Mouse (Mus musculus) forebrain, embryonic 10.5 days (tissue): Measurements from ENCODE around the gene Dcaf17. TPM values are rescaled to one million over a fixed set of nuclear protein-coding genes. Genes with fewer than 3 reads are reported as not detected.

Experiments used
- DNase-seq: peaks from one replicate; pipeline ENCODE4 v3.0.0-alpha.2; 2017; ENCODE audit warnings: low spot score; ENCODE audit errors: extremely low spot score
- H3K27ac ChIP-seq: fragments of 300-500 bp; sonication (generic); 2 replicates; pipeline ENCODE4 v1.5.1; 2016; ENCODE audit warnings: mild to moderate bottlenecking
- H3K27me3 ChIP-seq: fragments of 300-500 bp; sonication (generic); 2 replicates; pipeline ENCODE4 v1.6.1; 2016; ENCODE audit warnings: mild to moderate bottlenecking; ENCODE audit not compliant: poor library complexity, severe bottlenecking
- H3K36me3 ChIP-seq: fragments of 300-500 bp; sonication (generic); replicated peaks from 2 replicates; pipeline ENCODE4 v1.6.1; 2016; ENCODE audit warnings: mild to moderate bottlenecking, moderate library complexity
- H3K4me1 ChIP-seq: fragments of 300-500 bp; sonication (generic); 2 replicates; pipeline ENCODE4 v1.6.1; 2016
- H3K4me3 ChIP-seq: fragments of 300-500 bp; sonication (generic); 2 replicates; pipeline ENCODE4 v1.5.1; 2016; ENCODE audit warnings: mild to moderate bottlenecking, moderate library complexity
- H3K9me3 ChIP-seq: fragments of 300-500 bp; sonication (generic); 2 replicates; pipeline ENCODE4 v1.6.1; 2016; ENCODE audit warnings: mild to moderate bottlenecking, moderate library complexity
- WGBS: fragments of 180-500 bp; shearing (Covaris S2); methylation state at CpG from one replicate; pipeline ENCODE4 v1.1.7; 2016; 5-methylcytosine and 5-hydroxymethylcytosine counted together
- polyA plus RNA-seq: library from polyadenylated mRNA; unstranded; fragments of >200 nt; fragmentation: Nextera tagmentation; extraction: Ambion mirVana; gene quantifications from 2 replicates; pipeline ENCODE4 v1.2.1, GENCODE M21; 2016

Gene Dcaf17
- polyA plus RNA-seq, 1 experiment from 2014 or later, result 38.4 TPM

DNA sequence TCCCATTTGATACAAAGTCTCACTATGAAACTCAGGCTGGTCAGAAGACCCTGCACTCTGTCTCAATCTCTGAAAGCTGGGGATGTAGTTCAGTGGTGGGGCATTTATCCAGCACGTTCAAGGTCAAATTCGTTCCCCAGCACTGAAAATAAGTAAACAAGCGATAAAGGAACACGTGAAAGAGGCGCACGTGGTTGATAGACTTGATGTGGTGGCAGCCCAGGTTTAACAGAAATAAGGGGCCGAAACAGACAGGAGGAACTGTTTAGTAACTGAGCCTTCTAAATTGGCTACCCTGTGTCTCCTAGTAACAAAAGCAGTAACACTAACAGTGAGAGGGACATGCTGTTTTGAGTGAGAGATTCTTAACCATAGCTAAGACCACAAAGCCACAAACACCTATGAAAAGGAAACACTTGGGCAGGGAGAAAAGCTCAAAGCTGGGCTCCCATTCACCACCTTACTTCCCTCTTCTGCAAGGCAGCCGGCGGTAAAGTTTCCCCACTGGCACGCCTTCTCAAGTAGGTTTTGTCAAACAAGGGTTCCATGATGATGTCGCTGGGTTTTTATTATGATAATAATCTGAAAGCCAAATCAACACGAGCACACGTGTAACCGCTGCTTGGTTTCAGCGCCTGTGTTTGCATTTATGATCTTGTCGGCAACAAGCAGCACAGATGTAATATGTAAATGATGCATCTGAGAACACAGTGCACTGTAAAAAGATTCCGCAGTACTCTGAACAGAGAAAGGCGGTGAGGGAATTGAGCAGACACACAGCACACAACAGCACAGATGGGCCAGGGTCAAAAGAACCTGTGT, 22.9 kb upstream of the Dcaf17 start:
- H3K9me3 ChIP-seq, result no peaks in the 10 kb centered on the region
- WGBS, result 90% methylated on average over 18 of the region's 18 CpGs
- no peaks in the 10 kb centered on the region for H3K36me3 ChIP-seq
- H3K27ac ChIP-seq, result no peak overlapping the region
- peaks cover 14% of the 10 kb centered on the region for H3K4me1 ChIP-seq
- H3K4me3 ChIP-seq, result no peak overlapping the region
- no peak for DNase-seq
- no peaks in the 10 kb centered on the region for H3K27me3 ChIP-seq

DNA sequence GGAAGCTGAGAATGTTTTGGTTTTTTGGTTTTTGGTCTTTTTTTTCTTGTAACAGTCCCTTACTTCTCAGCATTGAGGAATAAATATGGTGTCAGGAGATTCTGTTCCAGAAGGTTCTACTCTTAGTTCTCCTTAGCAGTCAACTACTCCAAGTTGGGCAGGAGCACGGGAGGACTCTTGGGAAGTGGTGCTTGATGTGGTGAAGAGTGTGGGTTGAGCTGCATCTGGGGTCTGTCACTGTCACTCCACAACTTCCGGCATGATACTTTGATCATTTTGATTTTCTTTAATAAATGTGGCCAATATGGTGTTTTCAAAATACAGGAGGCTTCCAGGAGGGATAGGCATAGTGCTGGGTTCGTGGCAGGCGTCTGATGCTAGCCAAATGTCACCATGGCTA, 22.1 kb upstream of the Dcaf17 start:
- H3K4me3 ChIP-seq, result no peak overlapping the region
- WGBS, result 95% methylated on average over 4 of the region's 4 CpGs
- DNase-seq, result no peak

DNA sequence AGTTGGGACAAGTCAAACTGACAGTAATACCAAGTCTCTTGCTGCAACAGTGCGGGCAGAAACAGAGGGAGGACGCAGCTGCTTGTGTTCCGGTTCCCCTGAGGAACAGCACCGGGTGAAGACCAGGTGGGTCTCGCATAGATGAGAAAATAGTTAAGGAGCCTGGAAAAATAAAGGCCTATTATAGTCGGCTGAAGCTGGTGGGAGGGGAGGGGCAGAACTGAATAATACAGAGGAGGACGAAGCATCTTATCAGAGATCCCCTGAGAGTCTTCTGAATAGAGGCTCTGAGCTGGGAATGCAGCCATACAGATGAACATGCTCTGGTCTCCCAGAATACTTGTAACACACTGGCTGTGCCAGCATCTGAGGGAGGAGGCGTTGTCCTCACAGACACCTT, 21.1 kb upstream of the Dcaf17 start:
- H3K4me3 ChIP-seq, result no peak overlapping the region
- 71% methylated on average over 8 of the region's 8 CpGs for WGBS
- H3K36me3 ChIP-seq, result no peaks in the 10 kb centered on the region
- H3K27ac ChIP-seq, result peak overlapping the region; percentile 3; the same call in 1 of the 2 replicates
- H3K4me1 ChIP-seq, result peaks cover 14% of the 10 kb centered on the region
- DNase-seq, result no peak
- H3K27me3 ChIP-seq, result no peaks in the 10 kb centered on the region
- H3K9me3 ChIP-seq, result no peaks in the 10 kb centered on the region

More for the DNA sequence above, 22.1 kb upstream of the Dcaf17 start:
- Histone ChIP-seq H3K4me1 (peaks cover 14% of the 10 kb centered on the region), H3K9me3 (no peaks in the 10 kb centered on the region), H3K27me3 (no peaks in the 10 kb centered on the region), H3K27ac (no peak overlapping the region), H3K36me3 (no peaks in the 10 kb centered on the region)

DNA sequence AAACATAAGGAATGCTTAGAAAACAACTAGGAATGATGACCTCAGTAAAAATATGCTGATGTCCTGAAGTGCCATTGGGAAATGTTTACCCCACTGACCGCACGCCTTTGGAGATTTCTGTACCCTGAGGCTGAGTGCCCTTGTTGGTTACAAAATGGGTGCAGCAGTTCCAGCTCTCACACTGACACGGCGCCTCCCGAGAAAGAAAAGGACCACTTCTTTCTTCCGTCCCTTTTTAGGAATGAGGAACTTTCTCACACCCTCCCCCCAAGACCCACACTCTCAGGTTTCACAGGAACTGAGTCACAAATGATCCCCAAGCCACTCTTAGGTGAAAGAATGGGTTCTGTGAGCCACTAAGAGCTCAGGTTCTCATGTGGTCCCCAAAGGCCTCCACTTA, 17.7 kb upstream of the Dcaf17 start:
- no peak overlapping the region for H3K27ac ChIP-seq

DNA sequence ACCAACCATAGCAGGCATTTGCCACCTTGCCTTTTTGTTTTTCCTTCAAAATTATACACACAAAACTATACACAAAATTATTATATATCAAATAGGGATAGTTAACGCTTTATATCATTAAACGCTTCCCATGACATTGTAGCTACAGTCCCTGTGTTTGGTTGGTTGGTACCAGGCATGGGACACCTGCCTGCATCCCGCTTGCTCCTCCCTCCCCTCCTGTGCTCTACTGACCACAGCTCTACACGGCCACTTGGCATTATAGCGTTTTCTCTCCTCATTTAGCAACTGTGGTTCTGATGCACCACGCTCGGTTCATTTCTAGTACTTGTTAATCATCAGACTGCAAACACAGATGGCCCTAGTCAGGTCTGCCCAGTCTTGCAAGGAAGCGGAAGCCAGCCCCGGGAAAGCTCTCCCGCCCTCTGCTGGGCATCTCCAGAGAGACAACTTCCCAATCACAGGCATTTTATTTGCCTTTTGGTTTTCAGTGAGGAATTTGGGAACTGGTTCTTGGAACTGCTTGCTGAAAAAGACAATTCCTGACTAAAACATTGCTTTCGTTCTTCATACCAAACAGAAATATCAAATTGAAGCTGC, 15.5 kb upstream of the Dcaf17 start:
- Histone ChIP-seq H3K4me3 (no peak overlapping the region), H3K9me3 (no peaks in the 10 kb centered on the region), H3K36me3 (no peaks in the 10 kb centered on the region), H3K27me3 (no peaks in the 10 kb centered on the region), H3K4me1 (peaks cover 13% of the 10 kb centered on the region), H3K27ac (no peak overlapping the region)
- peak; percentile 66 for DNase-seq
- 58% methylated on average over 11 of the region's 11 CpGs for WGBS

More for the DNA sequence above, 17.7 kb upstream of the Dcaf17 start:
- H3K4me1 ChIP-seq, result peaks cover 22% of the 10 kb centered on the region
- no peak overlapping the region for H3K4me3 ChIP-seq
- 86% methylated on average over 6 of the region's 6 CpGs for WGBS
- no peaks in the 10 kb centered on the region for H3K27me3 ChIP-seq
- no peaks in the 10 kb centered on the region for H3K36me3 ChIP-seq
- no peaks in the 10 kb centered on the region for H3K9me3 ChIP-seq
- no peak for DNase-seq

DNA sequence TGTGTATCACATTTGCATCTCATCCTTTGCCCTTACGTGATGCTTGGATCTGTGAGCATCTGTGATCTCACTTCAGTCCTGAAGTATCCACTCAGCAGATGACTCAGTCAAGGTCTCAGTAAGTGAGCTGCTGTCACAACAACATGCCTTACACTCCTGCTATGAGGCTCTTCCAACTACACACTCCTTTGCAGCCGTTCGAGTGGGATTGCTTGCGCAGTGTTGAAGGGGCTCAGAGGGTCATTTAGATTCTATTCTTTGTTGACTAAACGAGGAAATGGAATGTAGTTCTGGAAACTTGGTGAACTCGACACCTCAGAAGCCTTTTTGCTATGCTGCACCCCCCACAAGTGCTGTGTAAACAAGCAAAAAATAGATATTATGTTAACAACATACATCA, 9.0 kb upstream of the Dcaf17 start:
- 86% methylated on average over 6 of the region's 6 CpGs for WGBS
- Histone ChIP-seq H3K9me3 (no peaks in the 10 kb centered on the region), H3K4me3 (no peak overlapping the region), H3K27ac (no peak overlapping the region), H3K4me1 (peaks cover 9% of the 10 kb centered on the region), H3K36me3 (no peaks in the 10 kb centered on the region), H3K27me3 (no peaks in the 10 kb centered on the region)
- no peak for DNase-seq

DNA sequence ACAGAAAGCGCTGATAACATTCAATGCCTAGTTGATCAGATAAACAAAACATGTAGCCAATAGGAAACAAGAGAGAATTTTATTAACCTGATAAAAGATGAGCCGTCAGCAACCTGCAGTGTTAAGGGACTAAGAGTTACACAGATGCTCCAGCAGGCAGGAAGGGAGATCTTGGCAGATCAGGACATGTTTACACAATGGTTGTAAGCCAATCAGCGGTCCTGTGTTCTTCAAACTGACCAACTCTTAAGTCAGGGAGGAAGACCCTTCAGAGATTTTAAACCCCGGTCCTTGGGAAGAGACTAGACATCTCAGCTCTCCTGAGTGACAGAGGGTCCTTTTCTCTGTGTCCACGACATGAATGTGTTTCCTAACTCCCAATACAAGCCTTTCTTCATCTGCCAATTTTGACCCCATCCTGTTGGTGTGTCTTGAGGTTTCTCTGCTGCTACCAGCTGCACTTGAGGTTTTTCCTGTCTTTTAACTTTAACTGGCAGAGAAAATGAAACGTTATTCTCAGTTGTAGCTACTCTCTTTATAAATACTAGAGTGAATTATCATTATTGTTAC, 8.3 kb upstream of the Dcaf17 start:
- 83% methylated on average over 6 of the region's 6 CpGs for WGBS
- no peak for DNase-seq
- Histone ChIP-seq H3K27me3 (no peaks in the 10 kb centered on the region), H3K4me1 (peaks cover 6% of the 10 kb centered on the region), H3K9me3 (no peaks in the 10 kb centered on the region), H3K4me3 (no peak overlapping the region), H3K27ac (no peak overlapping the region), H3K36me3 (no peaks in the 10 kb centered on the region)

DNA sequence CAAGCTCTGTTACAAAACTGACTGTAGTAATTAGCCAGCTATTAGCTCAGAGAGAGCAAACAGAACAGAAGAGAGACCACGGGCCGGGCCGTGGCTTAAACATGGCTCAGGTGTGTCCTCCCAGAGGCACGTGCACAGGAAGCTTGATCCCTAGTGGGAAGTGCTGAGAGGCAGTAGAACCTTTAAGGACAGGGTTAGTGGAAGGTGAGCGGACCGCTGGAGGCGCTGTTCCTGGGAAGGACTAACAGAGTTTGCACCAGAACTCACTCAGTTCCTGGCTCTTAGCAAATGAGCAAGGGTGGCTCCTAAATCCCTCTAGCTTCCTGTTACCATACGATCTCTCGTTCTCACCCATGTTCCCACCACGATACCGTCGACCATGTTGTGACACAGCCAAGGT, 6.2 kb upstream of the Dcaf17 start:
- H3K4me3 ChIP-seq, result no peak overlapping the region
- H3K9me3 ChIP-seq, result no peaks in the 10 kb centered on the region
- H3K27me3 ChIP-seq, result no peaks in the 10 kb centered on the region
- H3K4me1 ChIP-seq, result peaks cover 5% of the 10 kb centered on the region
- 77% methylated on average over 12 of the region's 12 CpGs for WGBS
- DNase-seq, result no peak
- no peaks in the 10 kb centered on the region for H3K36me3 ChIP-seq
- H3K27ac ChIP-seq, result no peak overlapping the region

DNA sequence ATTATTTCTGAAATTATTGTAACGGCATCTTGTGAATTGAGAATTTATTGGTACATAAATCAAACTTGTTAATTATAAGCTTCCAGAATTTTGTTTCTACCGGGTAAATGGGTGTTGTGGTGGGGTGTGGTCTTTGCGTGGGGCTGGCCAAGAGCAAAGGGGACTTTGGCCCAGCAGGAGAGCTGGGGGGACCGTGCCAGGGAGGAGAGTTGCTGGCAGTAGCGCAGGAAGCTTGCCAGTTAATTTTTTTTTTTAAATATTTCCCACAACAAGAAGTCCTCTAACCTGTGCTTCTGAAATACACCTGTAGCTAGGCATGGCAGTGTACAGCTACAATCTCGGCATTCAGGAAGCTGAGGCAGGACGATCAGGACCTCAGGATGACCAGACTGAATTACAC, 4.6 kb upstream of the Dcaf17 start:
- Histone ChIP-seq H3K4me3 (no peak overlapping the region), H3K27me3 (no peaks in the 10 kb centered on the region), H3K36me3 (no peaks in the 10 kb centered on the region), H3K4me1 (peaks cover 15% of the 10 kb centered on the region), H3K9me3 (no peaks in the 10 kb centered on the region), H3K27ac (no peak overlapping the region)
- no peak for DNase-seq
- WGBS, result 92% methylated on average over 7 of the region's 7 CpGs

DNA sequence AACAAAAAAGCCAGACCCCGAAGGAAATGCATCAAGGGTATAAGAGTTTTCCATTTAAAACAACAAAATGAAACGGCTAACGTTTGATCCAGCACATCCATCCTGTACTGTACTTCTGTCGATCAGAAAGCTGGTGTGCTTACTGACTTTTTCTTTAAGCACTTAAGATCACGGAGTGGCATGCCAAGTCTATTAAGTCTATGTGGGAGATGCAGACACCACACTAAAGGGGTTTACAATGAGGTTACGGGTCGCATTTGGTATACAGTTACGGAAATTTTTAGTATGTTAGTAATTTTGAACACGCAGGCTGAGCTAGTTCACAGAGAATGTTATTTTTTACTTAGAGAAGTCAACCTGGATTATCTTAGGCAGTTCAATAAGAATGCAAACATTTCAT, 412 bp upstream of the Dcaf17 start:
- peak overlapping the region; percentile 73 for H3K4me3 ChIP-seq
- peak overlapping the region; percentile 93; the same call in 1 of the 2 replicates for H3K27ac ChIP-seq
- H3K9me3 ChIP-seq, result no peaks in the 10 kb centered on the region
- peaks cover 15% of the 10 kb centered on the region for H3K4me1 ChIP-seq
- no peak for DNase-seq
- peaks cover 17% of the 10 kb centered on the region for H3K36me3 ChIP-seq
- WGBS, result 59% methylated on average over 9 of the region's 9 CpGs
- no peaks in the 10 kb centered on the region for H3K27me3 ChIP-seq

DNA sequence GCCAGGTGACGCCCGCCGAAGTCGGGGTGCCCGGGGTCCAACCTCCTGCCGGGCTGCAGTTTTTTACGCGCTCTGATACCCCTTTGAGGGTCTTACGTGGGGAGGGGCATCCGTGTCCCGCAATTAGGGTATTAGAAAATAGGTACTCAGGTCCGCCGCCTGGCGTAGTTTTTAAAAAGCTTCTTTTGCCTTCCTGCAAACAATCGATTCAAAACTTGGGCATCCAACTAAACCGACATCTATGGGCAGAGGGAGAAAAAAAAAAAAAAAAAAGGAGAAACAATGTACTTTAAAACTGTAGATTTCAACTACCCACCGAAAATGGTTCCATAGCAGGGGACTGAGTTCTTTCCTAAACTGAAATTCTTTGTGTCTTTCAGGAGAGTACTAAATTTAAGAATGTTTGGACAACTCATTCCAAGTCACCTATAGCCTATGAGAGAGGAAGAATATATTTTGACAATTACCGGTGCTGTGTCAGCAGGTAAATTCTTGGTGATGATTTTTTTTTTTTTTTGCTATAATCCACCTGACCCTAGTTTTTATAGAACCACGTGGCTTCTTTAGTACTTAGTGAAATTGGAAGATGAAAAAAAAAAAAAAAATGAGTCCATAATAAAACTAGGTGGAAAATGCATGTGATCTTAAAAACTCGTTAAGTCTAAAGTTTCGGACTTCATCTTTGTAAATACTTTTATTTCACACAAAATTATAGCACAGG, 1.1 kb downstream of the Dcaf17 start:
- WGBS, result 13% methylated on average over 21 of the region's 21 CpGs
- Histone ChIP-seq H3K27ac (peak overlapping the region; percentile 93), H3K4me3 (peak overlapping the region; percentile 73), H3K4me1 (peaks cover 15% of the 10 kb centered on the region), H3K27me3 (no peaks in the 10 kb centered on the region), H3K9me3 (no peaks in the 10 kb centered on the region), H3K36me3 (peaks cover 27% of the 10 kb centered on the region)
- DNase-seq, result no peak

DNA sequence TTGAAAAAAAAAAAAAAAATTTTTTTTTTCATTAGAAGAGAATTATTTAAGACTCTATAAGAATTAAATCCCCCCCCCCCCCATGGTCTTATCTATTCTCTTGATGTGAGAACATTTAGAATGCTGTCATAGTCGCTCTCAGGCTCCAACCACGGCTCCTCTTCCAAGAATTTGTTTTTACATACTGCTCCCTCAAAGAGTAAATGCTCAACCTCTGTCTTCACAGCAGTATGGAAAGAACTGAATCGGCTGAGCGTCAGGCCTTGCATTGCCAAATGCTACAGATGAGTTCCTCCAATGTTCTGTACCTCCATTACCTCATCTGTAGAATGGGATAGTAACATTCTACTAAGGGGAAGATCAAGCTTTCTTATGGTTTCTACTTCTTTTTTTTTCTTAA, 16.5 kb downstream of the Dcaf17 start:
- Histone ChIP-seq H3K27ac (no peak overlapping the region), H3K27me3 (no peaks in the 10 kb centered on the region), H3K9me3 (no peaks in the 10 kb centered on the region), H3K4me1 (no peaks in the 10 kb centered on the region), H3K4me3 (no peak overlapping the region), H3K36me3 (peaks cover 12% of the 10 kb centered on the region)
- 94% methylated on average over 4 of the region's 4 CpGs for WGBS
- DNase-seq, result no peak

DNA sequence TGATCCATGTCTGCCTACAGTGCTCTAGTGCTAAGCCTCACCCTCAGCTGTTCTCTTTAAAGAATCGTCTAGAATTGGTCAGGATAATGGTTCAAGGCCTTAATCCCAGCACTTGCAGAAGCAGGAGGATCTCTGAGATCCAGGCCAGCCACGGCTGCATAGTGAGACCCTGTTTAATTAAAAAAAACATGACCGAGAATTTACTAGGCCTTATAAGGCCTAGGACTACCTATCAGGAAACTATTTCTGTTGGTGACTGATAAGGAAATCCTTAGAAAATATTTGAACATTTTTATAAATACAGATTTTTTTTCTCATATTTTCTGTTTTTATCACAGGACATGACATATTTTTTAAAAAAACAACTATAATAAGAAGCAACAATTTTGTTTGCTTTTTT, 18.2 kb downstream of the Dcaf17 start:
- WGBS, result 88% methylated on average over 3 of the region's 3 CpGs
- H3K4me1 ChIP-seq, result no peaks in the 10 kb centered on the region
- H3K27ac ChIP-seq, result no peak overlapping the region
- no peak overlapping the region for H3K4me3 ChIP-seq
- no peak for DNase-seq
- no peaks in the 10 kb centered on the region for H3K9me3 ChIP-seq
- H3K36me3 ChIP-seq, result peaks cover 15% of the 10 kb centered on the region
- no peaks in the 10 kb centered on the region for H3K27me3 ChIP-seq
